Mouse (Mus musculus) bone marrow macrophage, adult 2 months (primary cell): Measurements from ENCODE around the gene Msi2. TPM values are rescaled to one million over a fixed set of nuclear protein-coding genes. Genes with fewer than 3 reads are reported as not detected.

ENCODE experiments used
- H3K27ac ChIP-seq: 2 replicates; pipeline ENCODE4 v1.5.1; 2012; ENCODE audit warnings: low read depth, low read length; ENCODE audit not compliant: insufficient read depth
- H3K4me1 ChIP-seq: 2 replicates; pipeline ENCODE4 v1.6.1; 2012; ENCODE audit warnings: low read length; ENCODE audit not compliant: control insufficient read depth, insufficient read depth
- H3K4me3 ChIP-seq: 2 replicates; pipeline ENCODE4 v1.5.1; 2012; ENCODE audit warnings: mild to moderate bottlenecking, low read length, moderate library complexity; ENCODE audit not compliant: insufficient read depth
- CTCF ChIP-seq: IDR thresholded peaks from 2 replicates; pipeline ENCODE4 v1.5.1; 2012; ENCODE audit warnings: low read depth, mild to moderate bottlenecking, low read length, moderate library complexity
- POLR2A ChIP-seq: IDR thresholded peaks from 2 replicates; pipeline ENCODE4 v1.6.1; 2012; ENCODE audit warnings: mild to moderate bottlenecking, low read depth, low read length, borderline replicate concordance
- polyA plus RNA-seq: library from polyadenylated mRNA; stranded (reverse); fragments of >200 nt; gene quantifications from 2 replicates; pipeline ENCODE4 v1.2.4, GENCODE M21; 2012; ENCODE audit not compliant: missing spikeins, insufficient read depth, insufficient read length

Msi2 gene
- polyA plus RNA-seq, 1 experiment, result 9.8 TPM

DNA sequence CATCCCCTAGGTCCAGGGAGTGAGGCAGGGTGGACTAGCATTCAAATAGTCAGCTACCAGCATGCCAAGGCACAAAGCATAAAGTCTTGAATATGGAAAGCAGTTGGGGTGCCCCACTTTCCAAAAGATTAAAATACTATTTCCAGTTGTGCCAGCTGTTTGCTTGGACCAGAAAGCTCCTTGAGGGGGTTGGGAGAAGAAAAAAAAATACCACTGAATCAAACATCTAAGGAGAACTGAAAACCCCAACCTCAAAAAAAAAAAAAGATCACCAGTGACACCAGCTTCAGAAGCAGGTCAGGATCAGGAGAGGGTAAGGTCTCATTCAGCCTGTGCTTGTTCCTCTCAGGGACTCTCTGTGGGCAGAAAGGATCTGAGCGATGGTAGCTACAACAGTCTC lies 108.2 kb downstream of the Msi2 start:
- H3K4me1 ChIP-seq, result peaks cover 14% of the 10 kb centered on the region
- no peak overlapping the region for H3K27ac ChIP-seq

DNA sequence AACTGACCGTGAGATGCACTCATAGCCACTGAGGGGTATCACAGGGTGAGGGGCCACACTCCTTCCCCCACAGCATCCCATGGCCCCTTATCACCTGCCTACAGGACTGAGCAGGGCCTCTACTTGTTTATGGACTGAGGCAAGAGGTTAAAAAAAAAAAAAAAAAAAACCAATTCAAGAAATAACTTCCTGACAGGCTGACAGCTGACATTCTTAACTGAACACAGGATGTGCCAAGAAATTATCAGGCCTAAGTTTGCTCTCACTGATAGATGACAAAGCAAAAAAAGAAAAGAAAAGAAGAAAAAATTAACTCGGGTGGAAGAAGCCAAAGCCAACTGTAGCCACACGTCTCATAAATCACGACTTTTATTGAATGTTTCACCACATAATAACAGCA lies 109.7 kb downstream of the Msi2 start:
- Histone ChIP-seq H3K4me1 (peaks cover 8% of the 10 kb centered on the region), H3K4me3 (no peak overlapping the region), H3K27ac (no peak overlapping the region)
- no peak for TF ChIP-seq POLR2A
- no peak for TF ChIP-seq CTCF

More for the DNA sequence above, 108.2 kb downstream of the Msi2 start:
- TF ChIP-seq CTCF (no peak), POLR2A (no peak)
- H3K4me3 ChIP-seq, result no peak overlapping the region

DNA sequence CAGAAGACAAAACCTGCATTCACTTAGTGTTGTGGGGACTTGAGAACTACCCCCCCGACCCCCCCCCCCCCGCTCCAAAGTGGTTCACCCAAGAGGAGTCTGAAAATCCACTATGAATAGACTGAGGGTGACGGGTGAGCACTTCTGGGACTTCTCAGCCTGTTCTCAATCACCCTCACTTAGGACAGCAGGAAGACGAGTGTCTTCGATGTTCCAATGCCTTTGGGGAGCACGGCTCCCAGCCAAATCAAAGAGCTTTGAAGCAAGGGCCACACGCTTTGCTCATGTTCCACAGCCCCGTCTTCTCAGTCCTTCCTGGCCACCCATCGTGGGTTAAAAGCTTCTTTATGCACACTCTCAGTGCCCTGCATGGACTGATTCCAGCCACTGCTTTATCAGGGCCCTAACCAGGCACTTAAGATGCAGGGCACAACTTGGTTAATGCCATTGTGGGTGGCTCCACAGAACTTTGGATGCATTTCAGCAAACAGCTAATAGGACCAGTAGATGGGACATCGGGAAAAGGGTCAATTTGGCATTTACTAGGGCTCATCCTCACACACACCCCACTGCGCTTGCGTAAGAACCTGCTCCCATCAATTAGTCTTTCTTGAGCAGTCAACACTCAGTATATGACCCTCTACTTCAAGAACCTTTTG lies 110.5 kb downstream of the Msi2 start:
- no peak overlapping the region for H3K27ac ChIP-seq
- TF ChIP-seq POLR2A, result no peak
- no peak for TF ChIP-seq CTCF
- H3K4me1 ChIP-seq, result peaks cover 1% of the 10 kb centered on the region; the same call in 1 of the 2 replicates

GRCm38 (mm10) chr11:88605771-88606170 lies 112.5 kb downstream of the Msi2 start:
- no peak overlapping the region for H3K4me3 ChIP-seq
- H3K27ac ChIP-seq, result no peak overlapping the region
- H3K4me1 ChIP-seq, result no peaks in the 10 kb centered on the region
- TF ChIP-seq POLR2A, result no peak
- no peak for TF ChIP-seq CTCF

More for the DNA sequence above, 110.5 kb downstream of the Msi2 start:
- H3K4me3 ChIP-seq, result no peak overlapping the region

GRCm38 (mm10) chr11:88605098-88605525 lies 113.2 kb downstream of the Msi2 start:
- Histone ChIP-seq H3K4me1 (no peaks in the 10 kb centered on the region), H3K4me3 (no peak overlapping the region), H3K27ac (no peak overlapping the region)
- TF ChIP-seq POLR2A (no peak), CTCF (no peak)

GRCm38 (mm10) chr11:88604635-88605034 lies 113.7 kb downstream of the Msi2 start:
- H3K4me3 ChIP-seq, result no peak overlapping the region
- H3K27ac ChIP-seq, result no peak overlapping the region
- peaks cover under 1% of the 10 kb centered on the region; the same call in 1 of the 2 replicates for H3K4me1 ChIP-seq
- TF ChIP-seq CTCF (no peak), POLR2A (no peak)

GRCm38 (mm10) chr11:88603366-88603765 lies 114.9 kb downstream of the Msi2 start:
- Histone ChIP-seq H3K4me3 (no peak overlapping the region), H3K27ac (no peak overlapping the region), H3K4me1 (peaks cover 12% of the 10 kb centered on the region)
- TF ChIP-seq POLR2A (no peak), CTCF (no peak)

- H3K4me3 ChIP-seq, result no peak overlapping the region
- no peak overlapping the region for H3K27ac ChIP-seq
- TF ChIP-seq POLR2A (no peak), CTCF (no peak)
- H3K4me1 ChIP-seq, result peaks cover 13% of the 10 kb centered on the region
Observed at GRCm38 (mm10) chr11:88602471-88603120, 115.7 kb downstream of the Msi2 start.

- Histone ChIP-seq H3K4me3 (no peak overlapping the region), H3K27ac (no peak overlapping the region), H3K4me1 (peaks cover 13% of the 10 kb centered on the region)
- TF ChIP-seq POLR2A, result no peak
- TF ChIP-seq CTCF, result no peak
Observed at GRCm38 (mm10) chr11:88600194-88600593, 118.1 kb downstream of the Msi2 start.
